Mouse (Mus musculus): ENCODE measurements around the gene Ltbp3. TPM values are rescaled to one million over a fixed set of nuclear protein-coding genes. Genes with fewer than 3 reads are reported as not detected.
A peak's percentile ranks its signal among the peaks of the same experiment; 100 is the strongest.

Gene Ltbp3
- polyA plus RNA-seq, 1 experiment = 8.1 TPM

DNA sequence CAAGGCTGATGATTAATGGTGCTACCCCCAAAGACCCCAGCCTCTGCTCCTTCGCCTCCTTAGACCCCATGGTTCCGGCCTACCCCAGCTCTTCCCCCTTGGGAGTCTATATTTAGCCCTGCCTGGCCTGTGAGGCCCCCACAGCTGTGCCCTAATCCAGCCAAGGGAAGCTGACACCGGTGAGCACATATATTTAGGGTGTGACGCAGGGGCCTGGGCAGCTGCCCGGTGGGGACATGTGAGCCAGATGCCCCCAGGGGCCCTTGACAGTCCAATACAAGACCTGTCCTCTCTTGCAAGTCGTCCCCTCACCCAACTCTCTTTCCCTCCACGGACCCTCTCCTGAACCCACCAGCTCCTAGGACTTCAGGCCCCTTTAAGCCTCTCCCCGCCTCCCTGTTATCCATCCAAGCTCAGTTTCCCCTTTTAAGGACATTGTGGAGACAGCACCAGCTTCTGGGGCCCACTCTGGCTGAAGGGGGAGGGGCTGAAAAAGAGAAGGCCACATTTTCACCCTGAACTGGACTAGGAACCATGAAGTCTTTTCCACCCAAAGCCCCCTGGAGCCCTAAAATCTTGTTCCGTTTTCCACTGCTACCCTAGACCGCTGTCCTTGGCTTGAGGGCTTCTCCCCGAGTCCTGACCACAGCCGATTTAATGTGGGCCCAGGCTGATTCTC lies 15.5 kb upstream of the Ltbp3 start:
- peak overlapping the region; percentile 91 for H3K4me3 ChIP-seq (ENCODE audit: control insufficient read depth, low read depth, low read length)
- peaks cover 38% of the 10 kb centered on the region for H3K4me1 ChIP-seq (ENCODE audit: control insufficient read depth, insufficient read depth, low read length)
- H3K36me3 ChIP-seq (ENCODE audit: control insufficient read depth, insufficient read depth, low read length) = peaks cover 3% of the 10 kb centered on the region; the same call in 1 of the 2 replicates
- peak overlapping the region; percentile 84; the same call in 1 of the 2 replicates for H3K27ac ChIP-seq (ENCODE audit: control insufficient read depth, insufficient read depth, low read depth, low read length)
- no peaks in the 10 kb centered on the region for H3K27me3 ChIP-seq (ENCODE audit: control insufficient read depth, insufficient read depth, low read length)
- no peak for TF ChIP-seq CTCF (IDR thresholded peaks at IDR 0.05; ENCODE audit: control insufficient read depth, insufficient read depth, insufficient replicate concordance, low read depth, low read length)
- no peak for TF ChIP-seq POLR2A (IDR thresholded peaks at IDR 0.05; ENCODE audit: control insufficient read depth, low read depth, low read length)

GRCm38 (mm10) chr19:5725767-5726515 lies 14.8 kb upstream of the Ltbp3 start, which contains the start of gene Ehbp1l1:
Gene Ehbp1l1 (minus strand): TSS chr19:5726317.
- TF ChIP-seq POLR2A (IDR thresholded peaks at IDR 0.05; ENCODE audit: control insufficient read depth, low read depth, low read length) (peak; percentile 45), CTCF (IDR thresholded peaks at IDR 0.05; ENCODE audit: control insufficient read depth, insufficient read depth, insufficient replicate concordance, low read depth, low read length) (no peak)
- Histone ChIP-seq H3K36me3 (ENCODE audit: control insufficient read depth, insufficient read depth, low read length) (peaks cover 3% of the 10 kb centered on the region; the same call in 1 of the 2 replicates), H3K4me1 (ENCODE audit: control insufficient read depth, insufficient read depth, low read length) (peaks cover 44% of the 10 kb centered on the region), H3K4me3 (ENCODE audit: control insufficient read depth, low read depth, low read length) (peak within 1 kb of the TSS; percentile 91), H3K27ac (ENCODE audit: control insufficient read depth, insufficient read depth, low read depth, low read length) (peak within 1 kb of the TSS; percentile 84), H3K27me3 (ENCODE audit: control insufficient read depth, insufficient read depth, low read length) (no peaks in the 10 kb centered on the region)

- peak overlapping the region; percentile 2; the same call in 1 of the 2 replicates for H3K27ac ChIP-seq (ENCODE audit: control insufficient read depth, insufficient read depth, low read depth, low read length)
- H3K27me3 ChIP-seq (ENCODE audit: control insufficient read depth, insufficient read depth, low read length) = no peaks in the 10 kb centered on the region
- peak overlapping the region; percentile 91 for H3K4me3 ChIP-seq (ENCODE audit: control insufficient read depth, low read depth, low read length)
- H3K36me3 ChIP-seq (ENCODE audit: control insufficient read depth, insufficient read depth, low read length) = no peaks in the 10 kb centered on the region
- TF ChIP-seq POLR2A (IDR thresholded peaks at IDR 0.05; ENCODE audit: control insufficient read depth, low read depth, low read length) (no peak), CTCF (IDR thresholded peaks at IDR 0.05; ENCODE audit: control insufficient read depth, insufficient read depth, insufficient replicate concordance, low read depth, low read length) (no peak)
- peaks cover 48% of the 10 kb centered on the region for H3K4me1 ChIP-seq (ENCODE audit: control insufficient read depth, insufficient read depth, low read length)
Measured at GRCm38 (mm10) chr19:5726961-5727578, 13.6 kb upstream of the Ltbp3 start.

DNA sequence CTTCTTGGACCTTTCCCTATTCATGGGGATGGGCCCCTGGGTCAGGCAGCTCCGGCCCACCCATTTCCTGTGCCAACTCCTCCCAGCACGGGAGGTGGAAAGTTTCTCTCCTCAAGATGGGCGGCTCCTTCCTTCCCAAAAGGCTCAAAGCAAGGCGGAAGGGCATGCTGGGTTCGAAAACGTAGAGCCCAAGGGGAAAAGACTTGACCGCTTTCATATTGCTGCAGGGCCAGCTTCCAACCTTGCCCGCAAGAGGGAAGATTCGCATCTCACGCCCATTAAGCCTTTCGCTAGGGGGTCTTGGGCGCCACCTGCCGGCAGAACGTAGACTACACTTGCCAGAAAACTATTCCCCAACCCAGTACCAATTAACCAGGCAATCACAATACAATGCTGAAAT lies 13.0 kb upstream of the Ltbp3 start:
- peak overlapping the region; percentile 51; the same call in 1 of the 2 replicates for H3K27ac ChIP-seq (ENCODE audit: control insufficient read depth, insufficient read depth, low read depth, low read length)
- no peaks in the 10 kb centered on the region for H3K36me3 ChIP-seq (ENCODE audit: control insufficient read depth, insufficient read depth, low read length)
- TF ChIP-seq POLR2A (IDR thresholded peaks at IDR 0.05; ENCODE audit: control insufficient read depth, low read depth, low read length) (no peak), CTCF (IDR thresholded peaks at IDR 0.05; ENCODE audit: control insufficient read depth, insufficient read depth, insufficient replicate concordance, low read depth, low read length) (peak; percentile 93)
- H3K27me3 ChIP-seq (ENCODE audit: control insufficient read depth, insufficient read depth, low read length) = no peaks in the 10 kb centered on the region
- peaks cover 48% of the 10 kb centered on the region for H3K4me1 ChIP-seq (ENCODE audit: control insufficient read depth, insufficient read depth, low read length)
- peak overlapping the region; percentile 91 for H3K4me3 ChIP-seq (ENCODE audit: control insufficient read depth, low read depth, low read length)

GRCm38 (mm10) chr19:5728631-5729443 lies 11.9 kb upstream of the Ltbp3 start:
- Histone ChIP-seq H3K4me3 (ENCODE audit: control insufficient read depth, low read depth, low read length) (peak overlapping the region; percentile 91), H3K4me1 (ENCODE audit: control insufficient read depth, insufficient read depth, low read length) (peaks cover 48% of the 10 kb centered on the region), H3K27me3 (ENCODE audit: control insufficient read depth, insufficient read depth, low read length) (no peaks in the 10 kb centered on the region), H3K27ac (ENCODE audit: control insufficient read depth, insufficient read depth, low read depth, low read length) (peak overlapping the region; percentile 61), H3K36me3 (ENCODE audit: control insufficient read depth, insufficient read depth, low read length) (no peaks in the 10 kb centered on the region)
- TF ChIP-seq POLR2A (IDR thresholded peaks at IDR 0.05; ENCODE audit: control insufficient read depth, low read depth, low read length) (no peak), CTCF (IDR thresholded peaks at IDR 0.05; ENCODE audit: control insufficient read depth, insufficient read depth, insufficient replicate concordance, low read depth, low read length) (no peak)

GRCm38 (mm10) chr19:5729444-5729815 lies 11.3 kb upstream of the Ltbp3 start, which contains the start of gene Fam89b:
Gene Fam89b (minus strand): TSS chr19:5729653.
- H3K36me3 ChIP-seq (ENCODE audit: control insufficient read depth, insufficient read depth, low read length) = no peaks in the 10 kb centered on the region
- TF ChIP-seq CTCF (IDR thresholded peaks at IDR 0.05; ENCODE audit: control insufficient read depth, insufficient read depth, insufficient replicate concordance, low read depth, low read length) = no peak
- TF ChIP-seq POLR2A (IDR thresholded peaks at IDR 0.05; ENCODE audit: control insufficient read depth, low read depth, low read length) = peak; percentile 72
- peak within 1 kb of the TSS; percentile 61 for H3K27ac ChIP-seq (ENCODE audit: control insufficient read depth, insufficient read depth, low read depth, low read length)
- H3K4me3 ChIP-seq (ENCODE audit: control insufficient read depth, low read depth, low read length) = peak within 1 kb of the TSS; percentile 91
- H3K4me1 ChIP-seq (ENCODE audit: control insufficient read depth, insufficient read depth, low read length) = peaks cover 48% of the 10 kb centered on the region
- H3K27me3 ChIP-seq (ENCODE audit: control insufficient read depth, insufficient read depth, low read length) = no peaks in the 10 kb centered on the region

Measured in testis, adult 2 months (tissue).